ENCODE assay signal across 9 mouse cellular contexts in genomic region chr8:123252925-123253324, GRCm38 (mm10). TPM values are rescaled to one million over a fixed set of nuclear protein-coding genes. Genes with fewer than 3 reads are reported as not detected.
DNase-seq lines count a peak whose midpoint lies in the region; ATAC-seq and TF ChIP-seq lines count a peak whose summit lies in the region.
"Had no signal": no experiment of that assay in that cellular context is flagged by ENCODE, and none has a peak within 500 bp of the region (broad histone marks: within the 10 kb centered on the region; RNA-seq: fewer than 3 reads in every experiment).

No protein-coding gene starts in this region.

- DNase-seq in heart, postnatal 0 days (ENCODE audit: low spot score): no peak
- DNase-seq in heart, postnatal 25 days (ENCODE audit: low spot score): no peak
- DNase-seq in urinary bladder, postnatal 10 days (ENCODE audit: low spot score): no peak
- DNase-seq in adrenal gland, postnatal 4 days (ENCODE audit: low spot score in 2 of 2): no peak

- ATAC-seq in heart, postnatal 0 days (ENCODE audit: insufficient read depth, low read depth): no peak
- ATAC-seq in hindbrain, embryonic 15.5 days (ENCODE audit: low FRiP score, low read depth): no peak
- no peak for ATAC-seq in midbrain, embryonic 15.5 days (replicated peaks)
- no peak for ATAC-seq in erythroid progenitor cell, adult 5-6 weeks (replicated peaks; ENCODE audit: low FRiP score, poor library complexity, severe bottlenecking)

- intact Hi-C loops in heart, postnatal 25 days (cut with DNase I): loop anchor here (5.0 kb wide), 1 partner anchor 41 kb away; the partner anchor contains the start of genes Chmp1a and Spata33

- no peak overlapping the region for H3K27ac ChIP-seq in heart, postnatal 0 days (ENCODE audit: low read depth)
- H3K27ac ChIP-seq in bone marrow, adult 2 months (ENCODE audit: control insufficient read depth, insufficient read depth, low read depth, low read length, poor library complexity): peak overlapping the region; percentile 81; the same call in 1 of the 2 replicates
- H3K27ac ChIP-seq in hindbrain, embryonic 15.5 days (replicated peaks): 0 out of 2 replicates have a peak overlapping the region, but pooled peaks have one; percentile 91
- H3K27ac ChIP-seq in midbrain, embryonic 15.5 days: no peak overlapping the region

- no peak for TF ChIP-seq POLR2A in bone marrow, adult 2 months (IDR thresholded peaks at IDR 0.05; ENCODE audit: borderline replicate concordance, control insufficient read depth, low read depth, low read length)

- peaks cover 17% of the 10 kb centered on the region for H3K4me1 ChIP-seq in heart, postnatal 0 days (ENCODE audit: control insufficient read depth, insufficient read depth)
- H3K4me1 ChIP-seq in bone marrow, adult 2 months (ENCODE audit: control insufficient read depth, insufficient read depth, low read length): peaks cover 3% of the 10 kb centered on the region; the same call in 1 of the 2 replicates
- peaks cover 32% of the 10 kb centered on the region for H3K4me1 ChIP-seq in hindbrain, embryonic 15.5 days (replicated peaks)
- peaks cover 34% of the 10 kb centered on the region for H3K4me1 ChIP-seq in midbrain, embryonic 15.5 days

- TF ChIP-seq CTCF in heart, postnatal 0 days (IDR thresholded peaks at IDR 0.05; ENCODE audit: low read depth): no peak
- no peak for TF ChIP-seq CTCF in bone marrow, adult 2 months (IDR thresholded peaks at IDR 0.05; ENCODE audit: control insufficient read depth, insufficient read depth, low read length)

- H3K4me3 ChIP-seq in heart, postnatal 0 days (ENCODE audit: low read depth, low read length): peak overlapping the region; percentile 86
- peak overlapping the region; percentile 19 for H3K4me3 ChIP-seq in bone marrow, adult 2 months (replicated peaks; ENCODE audit: control insufficient read depth, low read depth, low read length)
- peak overlapping the region; percentile 84 for H3K4me3 ChIP-seq in hindbrain, embryonic 15.5 days
- peak overlapping the region; percentile 93 for H3K4me3 ChIP-seq in midbrain, embryonic 15.5 days

- H3K9ac ChIP-seq in heart, postnatal 0 days (replicated peaks; ENCODE audit: low read depth, low read length): peak overlapping the region; percentile 79; the same call in 1 of the 2 replicates
- peak overlapping the region; percentile 90 for H3K9ac ChIP-seq in hindbrain, embryonic 15.5 days
- H3K9ac ChIP-seq in midbrain, embryonic 15.5 days: peak overlapping the region; percentile 99

- H3K9me3 ChIP-seq in heart, postnatal 0 days (replicated peaks; ENCODE audit: control insufficient read depth, low read length): no peaks in the 10 kb centered on the region
- no peaks in the 10 kb centered on the region for H3K9me3 ChIP-seq in hindbrain, embryonic 15.5 days
- H3K9me3 ChIP-seq in midbrain, embryonic 15.5 days: no peaks in the 10 kb centered on the region

- no peaks in the 10 kb centered on the region for H3K27me3 ChIP-seq in heart, postnatal 0 days (ENCODE audit: control insufficient read depth, insufficient read depth, low read length)
- no peaks in the 10 kb centered on the region for H3K27me3 ChIP-seq in hindbrain, embryonic 15.5 days
- H3K27me3 ChIP-seq in midbrain, embryonic 15.5 days (replicated peaks): no peaks in the 10 kb centered on the region

- peaks cover 56% of the 10 kb centered on the region for H3K36me3 ChIP-seq in heart, postnatal 0 days (replicated peaks; ENCODE audit: control insufficient read depth, insufficient read depth, low read length)
- peaks cover 40% of the 10 kb centered on the region for H3K36me3 ChIP-seq in hindbrain, embryonic 15.5 days
- H3K36me3 ChIP-seq in midbrain, embryonic 15.5 days (replicated peaks): peaks cover 46% of the 10 kb centered on the region

- WGBS in heart, postnatal 0 days: 34% methylated on average over 4 of the region's 4 CpGs
- 33% methylated on average over 4 of the region's 4 CpGs for WGBS in bone marrow, adult 2 months
- WGBS in hindbrain, embryonic 15.5 days: 57% methylated on average over 4 of the region's 4 CpGs
- WGBS in midbrain, embryonic 15.5 days: 65% methylated on average over 4 of the region's 4 CpGs

- H3K4me2 ChIP-seq in heart, postnatal 0 days (ENCODE audit: low read depth, low read length): peak overlapping the region; percentile 98
- H3K4me2 ChIP-seq in hindbrain, embryonic 15.5 days: peak overlapping the region; percentile 92
- H3K4me2 ChIP-seq in midbrain, embryonic 15.5 days: peak overlapping the region; percentile 95

- TF ChIP-seq EP300 in heart, postnatal 0 days (IDR thresholded peaks at IDR 0.05; ENCODE audit: low read depth): no peak

RNA-seq across cellular contexts. Expression of gene Zfp276, which starts 1.1 kb away (rescaled TPM):
- 19.4 and 24.0 TPM in 2 replicates for total RNA-seq in heart, postnatal 0 days (2014; rRNA removed; ENCODE audit: low replicate concordance)
- 8.9 and 9.7 TPM in 2 replicates for polyA plus RNA-seq in heart, postnatal 0 days (2015; fragmentation: Nextera tagmentation; extraction: Ambion mirVana)
- total RNA-seq in heart, postnatal 25 days (2021): 10 to 100 TPM; 11.9 to 12.1 TPM
- 10.9 and 29.2 TPM in 2 replicates for polyA plus RNA-seq in bone marrow, adult 2 months (2011; ENCODE audit: insufficient read depth, insufficient read length, low replicate concordance, missing spikeins)
- 24.7 and 25.2 TPM in 2 replicates for polyA plus RNA-seq in hindbrain, embryonic 15.5 days (2015; fragmentation: Nextera tagmentation; extraction: Ambion mirVana)
- 28.2 and 30.3 TPM in 2 replicates for polyA plus RNA-seq in midbrain, embryonic 15.5 days (2015; fragmentation: Nextera tagmentation; extraction: Ambion mirVana)
- 3.6 and 13.8 TPM in 2 replicates for total RNA-seq in erythroid progenitor cell, adult 5-6 weeks (2015; ENCODE audit: low replicate concordance)
- 5.6 and 8.0 TPM in 2 replicates for total RNA-seq in erythroid progenitor cell, adult 5-6 weeks (2017; ENCODE audit: low replicate concordance)
- 10 to 100 TPM; 28.3 to 30.1 TPM for total RNA-seq in adrenal gland, postnatal 4 days (2021)

RNA-seq across cellular contexts. Expression of gene Vps9d1, which starts 1.2 kb away (rescaled TPM):
- 21.4 and 32.7 TPM in 2 replicates for total RNA-seq in heart, postnatal 0 days (2014; rRNA removed; ENCODE audit: low replicate concordance)
- polyA plus RNA-seq in heart, postnatal 0 days (2015; fragmentation: Nextera tagmentation; extraction: Ambion mirVana): 15.4 and 16.1 TPM in 2 replicates
- 10 to 100 TPM; 29.9 to 31.2 TPM for total RNA-seq in heart, postnatal 25 days (2021)
- polyA plus RNA-seq in bone marrow, adult 2 months (2011; ENCODE audit: insufficient read depth, insufficient read length, low replicate concordance, missing spikeins): 12.4 and 30.1 TPM in 2 replicates
- polyA plus RNA-seq in hindbrain, embryonic 15.5 days (2015; fragmentation: Nextera tagmentation; extraction: Ambion mirVana): 58.8 and 66.6 TPM in 2 replicates
- polyA plus RNA-seq in midbrain, embryonic 15.5 days (2015; fragmentation: Nextera tagmentation; extraction: Ambion mirVana): 66.6 and 69.9 TPM in 2 replicates
- 4.7 and 11.3 TPM in 2 replicates for total RNA-seq in erythroid progenitor cell, adult 5-6 weeks (2015; ENCODE audit: low replicate concordance)
- 9.2 and 16.8 TPM in 2 replicates for total RNA-seq in erythroid progenitor cell, adult 5-6 weeks (2017; ENCODE audit: low replicate concordance)
- 10 to 100 TPM; 33.8 to 46.6 TPM for total RNA-seq in adrenal gland, postnatal 4 days (2021)

RNA-seq across cellular contexts. Expression of gene Spata2l, which starts 16.9 kb away (rescaled TPM):
- 3.5 and 4.2 TPM in 2 replicates for total RNA-seq in heart, postnatal 0 days (2014; rRNA removed; ENCODE audit: low replicate concordance)
- polyA plus RNA-seq in heart, postnatal 0 days (2015; fragmentation: Nextera tagmentation; extraction: Ambion mirVana): 4.5 and 4.6 TPM in 2 replicates
- 1 to 10 TPM; 5.9 to 6.8 TPM for total RNA-seq in heart, postnatal 25 days (2021)
- polyA plus RNA-seq in bone marrow, adult 2 months (2011; ENCODE audit: insufficient read depth, insufficient read length, low replicate concordance, missing spikeins): 2.8 TPM in 1 of 2 replicates, not detected in the other
- 10.1 and 11.4 TPM in 2 replicates for polyA plus RNA-seq in hindbrain, embryonic 15.5 days (2015; fragmentation: Nextera tagmentation; extraction: Ambion mirVana)
- polyA plus RNA-seq in midbrain, embryonic 15.5 days (2015; fragmentation: Nextera tagmentation; extraction: Ambion mirVana): 7.4 and 8.1 TPM in 2 replicates
- 0.42 and 0.72 TPM in 2 replicates for total RNA-seq in erythroid progenitor cell, adult 5-6 weeks (2015; ENCODE audit: low replicate concordance)
- total RNA-seq in erythroid progenitor cell, adult 5-6 weeks (2017; ENCODE audit: low replicate concordance): 1.7 TPM in 1 of 2 replicates, not detected in the other
- total RNA-seq in adrenal gland, postnatal 4 days (2021): 10 to 100 TPM; 11.6 to 11.9 TPM

RNA-seq across cellular contexts. Expression of gene Cdk10, which starts 28.3 kb away (rescaled TPM):
- total RNA-seq in heart, postnatal 0 days (2014; rRNA removed; ENCODE audit: low replicate concordance): 26.5 and 31.9 TPM in 2 replicates
- polyA plus RNA-seq in heart, postnatal 0 days (2015; fragmentation: Nextera tagmentation; extraction: Ambion mirVana): 14.7 and 14.8 TPM in 2 replicates
- total RNA-seq in heart, postnatal 25 days (2021): 10 to 100 TPM; 22.7 to 24.3 TPM
- 32.1 and 71.7 TPM in 2 replicates for polyA plus RNA-seq in bone marrow, adult 2 months (2011; ENCODE audit: insufficient read depth, insufficient read length, low replicate concordance, missing spikeins)
- polyA plus RNA-seq in hindbrain, embryonic 15.5 days (2015; fragmentation: Nextera tagmentation; extraction: Ambion mirVana): 45.2 and 48.5 TPM in 2 replicates
- 52.6 and 55.0 TPM in 2 replicates for polyA plus RNA-seq in midbrain, embryonic 15.5 days (2015; fragmentation: Nextera tagmentation; extraction: Ambion mirVana)
- total RNA-seq in erythroid progenitor cell, adult 5-6 weeks (2015; ENCODE audit: low replicate concordance): 3.2 and 9.2 TPM in 2 replicates
- 5.3 and 9.1 TPM in 2 replicates for total RNA-seq in erythroid progenitor cell, adult 5-6 weeks (2017; ENCODE audit: low replicate concordance)
- 10 to 100 TPM; 79.6 to 82.6 TPM for total RNA-seq in adrenal gland, postnatal 4 days (2021)

RNA-seq across cellular contexts. Expression of gene Spata33, which starts 40.3 kb away (rescaled TPM):
- total RNA-seq in heart, postnatal 0 days (2014; rRNA removed; ENCODE audit: low replicate concordance): 5.7 and 11.4 TPM in 2 replicates
- 17.1 and 21.3 TPM in 2 replicates for polyA plus RNA-seq in heart, postnatal 0 days (2015; fragmentation: Nextera tagmentation; extraction: Ambion mirVana)
- 10 to 100 TPM; 30.2 to 30.6 TPM for total RNA-seq in heart, postnatal 25 days (2021)
- 0.62 TPM in 1 of 2 replicates, not detected in the other for polyA plus RNA-seq in bone marrow, adult 2 months (2011; ENCODE audit: insufficient read depth, insufficient read length, low replicate concordance, missing spikeins)
- polyA plus RNA-seq in hindbrain, embryonic 15.5 days (2015; fragmentation: Nextera tagmentation; extraction: Ambion mirVana): 6.2 and 8.7 TPM in 2 replicates
- 8.0 and 8.1 TPM in 2 replicates for polyA plus RNA-seq in midbrain, embryonic 15.5 days (2015; fragmentation: Nextera tagmentation; extraction: Ambion mirVana)
- not detected in 2 replicates for total RNA-seq in erythroid progenitor cell, adult 5-6 weeks (2015; ENCODE audit: low replicate concordance)
- 0.26 and 2.3 TPM in 2 replicates for total RNA-seq in erythroid progenitor cell, adult 5-6 weeks (2017; ENCODE audit: low replicate concordance)
- 1 to 10 TPM; 4.0 to 4.5 TPM for total RNA-seq in adrenal gland, postnatal 4 days (2021)
- total RNA-seq: hematopoietic stem cell, adult 5-6 weeks had no signal

Comparison
In these comparisons a context has a peak if more than half of its experiments do, and no peak if none do; other contexts are left out.
1. H3K27ac ChIP-seq: peak in bone marrow, adult 2 months (single experiment) and hindbrain, embryonic 15.5 days (single experiment); none in heart, postnatal 0 days (single experiment) and midbrain, embryonic 15.5 days (single experiment).
2. H3K4me3 ChIP-seq: peak in every context shown above with its lines; median percentile 93 in midbrain, embryonic 15.5 days; 86 in heart, postnatal 0 days; 84 in hindbrain, embryonic 15.5 days; 19 in bone marrow, adult 2 months.
3. Peak in every context shown above with its lines, with median percentiles within 50 percentile points of each other: H3K4me2 ChIP-seq and H3K9ac ChIP-seq.